Mouse (Mus musculus): ENCODE data around the gene Crb3.

Crb3 gene

GRCm38 (mm10) chr17:57062548-57062947 is 3.6 kb downstream of the Crb3 start:
- no peak for DNase-seq

- DNase-seq, result no peak
Observed at GRCm38 (mm10) chr17:57063031-57063430, 4.1 kb downstream of the Crb3 start.

- DNase-seq, result no peak
Observed at GRCm38 (mm10) chr17:57066908-57067307, 8.0 kb downstream of the Crb3 start.

GRCm38 (mm10) chr17:57070272-57070671 is 11.4 kb downstream of the Crb3 start:
- no peak for DNase-seq

- DNase-seq, result no peak
Observed at GRCm38 (mm10) chr17:57070699-57071098, 11.8 kb downstream of the Crb3 start.

GRCm38 (mm10) chr17:57076916-57077315 is 18.0 kb downstream of the Crb3 start:
- no peak for DNase-seq

GRCm38 (mm10) chr17:57078336-57078735 is 19.4 kb downstream of the Crb3 start, which contains the start of gene Dennd1c:
Gene Dennd1c (minus strand): TSS chr17:57078514.
- DNase-seq, result peak in 1 of 2 experiments; percentile 30

- DNase-seq, result no peak
Observed at GRCm38 (mm10) chr17:57079919-57080318, 21.0 kb downstream of the Crb3 start.

- peak; percentile 41 to 49 for DNase-seq
Observed at GRCm38 (mm10) chr17:57081234-57081842, 22.4 kb downstream of the Crb3 start.

- peak; percentile 74 to 85 for DNase-seq
Observed at GRCm38 (mm10) chr17:57082481-57082880, 23.6 kb downstream of the Crb3 start.

GRCm38 (mm10) chr17:57085970-57086757 is 27.3 kb downstream of the Crb3 start:
- DNase-seq, result peak; percentile 99

- peak; percentile 94 to 95 for DNase-seq
Observed at GRCm38 (mm10) chr17:57087049-57087832, 28.3 kb downstream of the Crb3 start, which contains the start of gene Tubb4a. Gene Tubb4a (minus strand): TSS chr17:57087782.

GRCm38 (mm10) chr17:57094222-57094621 is 35.3 kb downstream of the Crb3 start:
- DNase-seq, result no peak

GRCm38 (mm10) chr17:57095855-57096622 is 37.1 kb downstream of the Crb3 start:
- peak in 1 of 2 experiments; percentile 32 for DNase-seq

- peak; percentile 90 to 94 for DNase-seq
Observed at GRCm38 (mm10) chr17:57096623-57096920, 37.7 kb downstream of the Crb3 start.

- no peak for DNase-seq
Observed at GRCm38 (mm10) chr17:57098321-57098720, 39.4 kb downstream of the Crb3 start.

GRCm38 (mm10) chr17:57099629-57100325 is 40.9 kb downstream of the Crb3 start:
- peak in 1 of 2 experiments; percentile 23 for DNase-seq

GRCm38 (mm10) chr17:57102276-57102675 is 43.4 kb downstream of the Crb3 start:
- no peak for DNase-seq

GRCm38 (mm10) chr17:57104496-57104895 is 45.6 kb downstream of the Crb3 start:
- DNase-seq, result no peak

GRCm38 (mm10) chr17:57105181-57106034 is 46.5 kb downstream of the Crb3 start, which contains the start of gene Tnfsf9:
Gene Tnfsf9 (plus strand): TSS chr17:57105325.
- DNase-seq, result peak; percentile 70 to 74

- no peak for DNase-seq
Observed at GRCm38 (mm10) chr17:57106035-57106368, 47.1 kb downstream of the Crb3 start.
